ENCODE assay signal across 25 mouse cellular contexts in genomic region chr2:59808608-59809007, GRCm38 (mm10).
"Had no signal": no experiment of that assay in that cellular context is flagged by ENCODE, and none has a peak within 500 bp of the region (broad histone marks: within the 10 kb centered on the region; RNA-seq: fewer than 3 reads in every experiment).

No protein-coding gene starts in this region.

- H3K36me3 ChIP-seq: hindbrain, embryonic 13.5 days; hindbrain, embryonic 15.5 days had no signal

- H3K9me3 ChIP-seq: heart, embryonic 13.5 days; heart, embryonic 15.5 days; hindbrain, embryonic 13.5 days; hindbrain, embryonic 15.5 days; kidney, embryonic 15.5 days; limb, embryonic 10.5 days; limb, embryonic 12.5 days had no signal

- H3K4me2 ChIP-seq: heart, embryonic 11.5 days; heart, embryonic 13.5 days; heart, embryonic 15.5 days; hindbrain, embryonic 13.5 days; hindbrain, embryonic 15.5 days; kidney, embryonic 15.5 days; limb, embryonic 12.5 days had no signal

- H3K4me1 ChIP-seq: limb, embryonic 10.5 days had no signal

- H3K4me3 ChIP-seq: heart, adult 2 months; heart, embryonic 13.5 days; heart, embryonic 15.5 days; hindbrain, embryonic 13.5 days; hindbrain, embryonic 15.5 days; kidney, embryonic 15.5 days; left cerebral cortex, adult 2 months; limb, embryonic 10.5 days; limb, embryonic 12.5 days had no signal

- H3K27ac ChIP-seq: heart, adult 2 months; heart, embryonic 13.5 days; heart, embryonic 15.5 days; hindbrain, embryonic 13.5 days; hindbrain, embryonic 15.5 days; hindbrain, postnatal 0 days; kidney, embryonic 15.5 days; kidney, postnatal 0 days; left cerebral cortex, adult 2 months; limb, embryonic 10.5 days; limb, embryonic 12.5 days had no signal

- ATAC-seq: forebrain, postnatal 0 days; hindbrain, postnatal 0 days; intestine, embryonic 16.5 days had no signal

- H3K9ac ChIP-seq: forebrain, postnatal 0 days; heart, embryonic 13.5 days; heart, embryonic 15.5 days; hindbrain, embryonic 13.5 days; hindbrain, embryonic 15.5 days; kidney, embryonic 15.5 days; limb, embryonic 12.5 days had no signal

- DNase-seq: forebrain, postnatal 0 days; gastrocnemius, postnatal 14 days; gastrocnemius, postnatal 36 days; heart, adult 11 months; heart, adult 2 months; heart, postnatal 14 days; heart, postnatal 36 days; kidney, adult 11 months; kidney, adult 2 months; kidney, adult 9 months; kidney, postnatal 14 days; kidney, postnatal 36 days; layer of hippocampus, adult 9-11 months had no signal

- H3K27me3 ChIP-seq: heart, embryonic 13.5 days; heart, embryonic 15.5 days; hindbrain, embryonic 13.5 days; hindbrain, embryonic 15.5 days; kidney, embryonic 15.5 days; limb, embryonic 12.5 days had no signal
